Mouse (Mus musculus) heart, adult 2 months (tissue): ENCODE results near the gene Ruvbl2.

Experiments
- CTCF ChIP-seq: fragments of 200-600 bp; IDR thresholded peaks from 2 replicates; pipeline ENCODE4 v1.8.1; 2022; ENCODE audit warnings: antibody characterized with exemption, mild to moderate bottlenecking, moderate library complexity
- POLR2A ChIP-seq: fragments of 200-500 bp; IDR thresholded peaks from 2 replicates; pipeline ENCODE4 v1.6.1; 2011; ENCODE audit warnings: mild to moderate bottlenecking, low read depth, low read length, control low read depth; ENCODE audit not compliant: insufficient read depth

DNA sequence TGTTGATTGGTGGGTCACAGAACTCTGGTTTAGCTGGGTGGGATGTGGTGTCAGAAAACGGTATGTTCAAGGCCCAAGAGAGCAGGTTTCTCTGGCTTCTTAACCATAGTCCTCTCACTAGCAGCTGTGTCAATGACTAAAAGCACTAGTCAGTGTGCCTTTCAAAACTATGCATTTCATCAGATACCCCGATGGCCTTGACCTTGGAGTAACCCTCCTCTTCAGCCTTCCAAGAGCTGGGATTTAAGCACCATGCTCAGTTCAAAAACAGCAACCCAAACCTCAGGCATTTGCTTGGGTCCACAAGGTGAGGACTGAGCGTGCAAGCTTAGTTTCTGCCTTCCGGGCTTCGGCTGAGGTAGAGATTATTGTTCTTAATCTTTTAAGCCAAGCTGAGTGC is 65.5 kb downstream of the Ruvbl2 start:
- TF ChIP-seq POLR2A (no peak), CTCF (no peak)
